Comparison of ENCODE assay signal across 8 mouse cellular contexts in genomic region chr1:107811136-107811535, GRCm38 (mm10).
"Had no signal": no experiment of that assay in that cellular context is flagged by ENCODE, and none has a peak within 500 bp of the region (broad histone marks: within the 10 kb centered on the region; RNA-seq: fewer than 3 reads in every experiment).

No protein-coding gene starts in this region.

- DNase-seq: kidney, postnatal 25 days; layer of hippocampus, adult 9-11 months; liver; lung, adult 18-20 months; lung, postnatal 10 days; lung, postnatal 36 days; thymus, adult 18-20 months; thymus, postnatal 36 days had no signal
